24 mouse cellular contexts compared by ENCODE assay signal in genomic region chr13:42018356-42018755, GRCm38 (mm10). TPM values are rescaled to one million over a fixed set of nuclear protein-coding genes. Genes with fewer than 3 reads are reported as not detected.
DNase-seq lines count a peak whose midpoint lies in the region; ATAC-seq and TF ChIP-seq lines count a peak whose summit lies in the region.
"Had no signal": no experiment of that assay in that cellular context is flagged by ENCODE, and none has a peak within 500 bp of the region (broad histone marks: within the 10 kb centered on the region; RNA-seq: fewer than 3 reads in every experiment).

No protein-coding gene starts in this region.

- peak; percentile 11 for DNase-seq in lung, postnatal 0 days (ENCODE audit: low spot score)
- no peak for DNase-seq in lung, adult 18-20 months
- DNase-seq in Muller cell, postnatal 12 days (ENCODE audit: inconsistent ontology term), result peak; percentile 12
- peak; percentile 12 for DNase-seq in naive thymus-derived CD4-positive, alpha-beta T cell, adult 2 months (ENCODE audit: low read depth)
- DNase-seq in thymus, postnatal 36 days, result peak; percentile 6 to 32
- no peak for DNase-seq in right cerebral cortex, postnatal 10 days (ENCODE audit: low spot score in 2 of 2)
- DNase-seq: adrenal gland, adult 8-10 months; cerebellum, adult 11-12 months; cerebellum, postnatal 10 days; gastrocnemius, postnatal 36 days; heart, postnatal 4 days; kidney, adult 8-10 months; kidney, postnatal 10 days; liver, embryonic 13.5 days; right cerebral cortex, adult 18-20 months had no signal

- no peak for TF ChIP-seq EP300 in lung, postnatal 0 days (IDR thresholded peaks at IDR 0.05)

- no peak for ATAC-seq in lung, postnatal 0 days
- no peak for ATAC-seq in intestine, embryonic 15.5 days
- ATAC-seq: activated CD4-positive, CD25-positive, alpha-beta regulatory T cell, adult 4 months; midbrain, embryonic 16.5 days had no signal

- H3K36me3 ChIP-seq in lung, postnatal 0 days (ENCODE audit: insufficient read depth, low read length), result no peaks in the 10 kb centered on the region
- H3K36me3 ChIP-seq in intestine, embryonic 15.5 days, result no peaks in the 10 kb centered on the region
- H3K36me3 ChIP-seq: embryonic facial prominence, embryonic 12.5 days; G1E; heart, embryonic 10.5 days; hindbrain, embryonic 15.5 days; limb, embryonic 12.5 days; liver, embryonic 13.5 days had no signal

- no peak overlapping the region for H3K4me2 ChIP-seq in lung, postnatal 0 days (replicated peaks; ENCODE audit: low read depth, low read length)
- no peak overlapping the region for H3K4me2 ChIP-seq in intestine, embryonic 15.5 days (replicated peaks)
- H3K4me2 ChIP-seq: embryonic facial prominence, embryonic 12.5 days; hindbrain, embryonic 15.5 days; limb, embryonic 12.5 days; liver, embryonic 13.5 days had no signal

- no peak overlapping the region for H3K9ac ChIP-seq in lung, postnatal 0 days (replicated peaks; ENCODE audit: low read depth)
- H3K9ac ChIP-seq in intestine, embryonic 15.5 days, result no peak overlapping the region
- H3K9ac ChIP-seq: embryonic facial prominence, embryonic 12.5 days; hindbrain, embryonic 15.5 days; limb, embryonic 12.5 days; liver, embryonic 13.5 days had no signal

- H3K9me3 ChIP-seq in lung, postnatal 0 days (ENCODE audit: low read length), result no peaks in the 10 kb centered on the region
- no peaks in the 10 kb centered on the region for H3K9me3 ChIP-seq in intestine, embryonic 15.5 days
- H3K9me3 ChIP-seq: embryonic facial prominence, embryonic 12.5 days; G1E; heart, embryonic 10.5 days; hindbrain, embryonic 15.5 days; limb, embryonic 12.5 days; liver, embryonic 13.5 days had no signal

- no peaks in the 10 kb centered on the region for H3K4me1 ChIP-seq in lung, postnatal 0 days (ENCODE audit: insufficient read depth, low read depth, low read length)
- H3K4me1 ChIP-seq in intestine, embryonic 15.5 days (replicated peaks), result no peaks in the 10 kb centered on the region
- H3K4me1 ChIP-seq: embryonic facial prominence, embryonic 12.5 days; heart, embryonic 10.5 days; limb, embryonic 12.5 days; liver, embryonic 13.5 days had no signal

- no peak for TF ChIP-seq CTCF in lung, postnatal 0 days (IDR thresholded peaks at IDR 0.05)

- H3K27ac ChIP-seq in lung, postnatal 0 days (ENCODE audit: low read length), result no peak overlapping the region
- H3K27ac ChIP-seq in intestine, embryonic 15.5 days, result no peak overlapping the region
- H3K27ac ChIP-seq: embryonic facial prominence, embryonic 12.5 days; heart, embryonic 10.5 days; hindbrain, embryonic 15.5 days; limb, embryonic 12.5 days; liver, embryonic 13.5 days had no signal

- WGBS in lung, postnatal 0 days, result 63% methylated on average over 2 of the region's 2 CpGs
- WGBS in intestine, embryonic 15.5 days, result 72% methylated on average over 2 of the region's 2 CpGs

- H3K4me3 ChIP-seq in lung, postnatal 0 days (ENCODE audit: low read depth, low read length), result no peak overlapping the region
- no peak overlapping the region for H3K4me3 ChIP-seq in intestine, embryonic 15.5 days (replicated peaks)
- H3K4me3 ChIP-seq: embryonic facial prominence, embryonic 12.5 days; heart, embryonic 10.5 days; hindbrain, embryonic 15.5 days; limb, embryonic 12.5 days; liver, embryonic 13.5 days; myocyte had no signal

- H3K27me3 ChIP-seq in lung, postnatal 0 days (replicated peaks; ENCODE audit: insufficient read depth, low read length), result no peaks in the 10 kb centered on the region
- H3K27me3 ChIP-seq in intestine, embryonic 15.5 days (replicated peaks), result no peaks in the 10 kb centered on the region
- H3K27me3 ChIP-seq: embryonic facial prominence, embryonic 12.5 days; hindbrain, embryonic 15.5 days; limb, embryonic 12.5 days; liver, embryonic 13.5 days had no signal

RNA-seq across cellular contexts. Expression of gene Hivep1, which starts 33.5 kb away (rescaled TPM):
- polyA plus RNA-seq in lung, postnatal 0 days (2015; fragmentation: Nextera tagmentation; extraction: Ambion mirVana), result 7.7 and 11.3 TPM in 2 replicates
- 8.7 and 10.4 TPM in 2 replicates for polyA plus RNA-seq in intestine, embryonic 15.5 days (2015; fragmentation: Nextera tagmentation; extraction: Ambion mirVana)

Comparison
In these comparisons a context has a peak if more than half of its experiments do, and no peak if none do; other contexts are left out.
1. DNase-seq: peak in lung, postnatal 0 days (single experiment), Muller cell, postnatal 12 days (single experiment), naive thymus-derived CD4-positive, alpha-beta T cell, adult 2 months (single experiment) and thymus, postnatal 36 days (2 of 2); none in lung, adult 18-20 months (0 of 2) and right cerebral cortex, postnatal 10 days (0 of 2).